Mouse (Mus musculus): ENCODE data around the gene Tbc1d10c. TPM values are rescaled to one million over a fixed set of nuclear protein-coding genes. Genes with fewer than 3 reads are reported as not detected.
"Not testable (repeated sequence)": the region's sequence is repeated elsewhere in the genome, so short reads cannot be mapped to it uniquely, and the experiment has no call there.

Tbc1d10c gene
- total and polyA plus RNA-seq, 3 experiments: 43.5 to 58.5 (median 46.3) TPM

DNA sequence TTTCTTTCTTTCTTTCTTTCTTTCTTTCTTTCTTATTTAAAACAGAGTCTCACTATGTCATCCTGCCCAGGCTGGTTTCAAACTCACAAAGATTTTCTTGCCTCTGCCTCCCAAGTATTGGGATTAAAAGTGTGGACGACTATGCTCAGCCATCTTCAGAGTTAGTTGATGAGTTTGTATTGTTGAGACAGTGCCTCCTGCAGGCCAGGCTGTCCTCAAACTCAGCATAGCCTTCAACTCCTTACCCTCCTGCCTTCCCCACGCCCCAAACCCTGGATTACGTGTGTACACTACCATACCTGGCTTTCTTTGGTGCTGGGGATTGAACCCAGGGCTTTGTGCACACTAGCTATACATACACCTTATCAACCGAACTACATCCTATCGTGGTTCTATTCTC, 54.6 kb downstream of the Tbc1d10c start:
- no peaks in the 10 kb centered on the region for H3K9me3 ChIP-seq (replicated peaks; ENCODE audit: low read length)
- H3K4me3 ChIP-seq (replicated peaks in 1 of 3; ENCODE audit: low read depth in 2 of 3, low read length in 2 of 3, poor library complexity in 1 of 3): peak overlapping the region in 1 of 3 experiments; percentile 8
- DNase-seq (ENCODE audit: extremely low read depth): peak; percentile 69
- in situ Hi-C loops (cut with MboI; ENCODE audit: low pct_ligation_motif_present, low pct_unique_long_range_greater_than_20kb, low sequenced_read_pairs) (no loop called here), dilution Hi-C loops (cut with MboI; ENCODE audit: extremely low pct_ligation_motif_present, extremely low pct_unique_long_range_greater_than_20kb, low sequenced_read_pairs) (no loop called here)
- no peaks in the 10 kb centered on the region; the same call in 1 of the 2 replicates for H3K79me2 ChIP-seq (replicated peaks; ENCODE audit: control insufficient read depth, extremely low read depth, insufficient read depth, poor library complexity, severe bottlenecking)
- no peaks in the 10 kb centered on the region for H3K27me3 ChIP-seq (replicated peaks)
- peaks cover 16 to 59% of the 10 kb centered on the region in 2 experiments for H3K36me3 ChIP-seq (replicated peaks in 1 of 2; ENCODE audit: control insufficient read depth in 1 of 2, insufficient read depth in 1 of 2, low read length in 1 of 2)
- H3K9ac ChIP-seq (ENCODE audit: insufficient read depth, low read depth): peak overlapping the region; percentile 7; the same call in 1 of the 2 replicates
- TF ChIP-seq SIN3A (IDR thresholded peaks at IDR 0.05; ENCODE audit: low read length) (no peak), TCF12 (IDR thresholded peaks at IDR 0.05; ENCODE audit: low read depth, low read length) (peak; percentile 30; the same call in 1 of the 2 replicates), JUND (conservative IDR thresholded peaks at IDR 0.05; ENCODE audit: low read depth, low read length) (no peak), ZKSCAN1 (IDR thresholded peaks at IDR 0.05; ENCODE audit: borderline replicate concordance, low read depth, low read length) (no peak), ZNF384 (IDR thresholded peaks at IDR 0.05; ENCODE audit: low read depth, low read length) (no peak), RAD21 (IDR thresholded peaks at IDR 0.05; ENCODE audit: low read depth, low read length) (peak; percentile 23), SMC3 (IDR thresholded peaks at IDR 0.05; ENCODE audit: low read depth, low read length) (peak; percentile 48; the same call in 1 of the 2 replicates), GABPA (IDR thresholded peaks at IDR 0.05; ENCODE audit: insufficient replicate concordance, low read depth, low read length) (no peak), CTCF (conservative IDR thresholded peaks at IDR 0.05 in 1 of 2, IDR thresholded peaks at IDR 0.05 in 1 of 2; ENCODE audit: low read depth in 2 of 2, low read length in 2 of 2) (peak; percentile 6 to 73; a peak in 3 of 4 replicates)
- peaks cover 36 to 91% of the 10 kb centered on the region in 2 experiments for H3K4me1 ChIP-seq (ENCODE audit: control insufficient read depth in 1 of 2, insufficient read depth in 2 of 2)
- H3K27ac ChIP-seq (ENCODE audit: insufficient read depth, low read depth): peak overlapping the region; percentile 44
- no peak overlapping the region for H3K4me2 ChIP-seq (ENCODE audit: insufficient read depth, low read depth, poor library complexity, severe bottlenecking)

DNA sequence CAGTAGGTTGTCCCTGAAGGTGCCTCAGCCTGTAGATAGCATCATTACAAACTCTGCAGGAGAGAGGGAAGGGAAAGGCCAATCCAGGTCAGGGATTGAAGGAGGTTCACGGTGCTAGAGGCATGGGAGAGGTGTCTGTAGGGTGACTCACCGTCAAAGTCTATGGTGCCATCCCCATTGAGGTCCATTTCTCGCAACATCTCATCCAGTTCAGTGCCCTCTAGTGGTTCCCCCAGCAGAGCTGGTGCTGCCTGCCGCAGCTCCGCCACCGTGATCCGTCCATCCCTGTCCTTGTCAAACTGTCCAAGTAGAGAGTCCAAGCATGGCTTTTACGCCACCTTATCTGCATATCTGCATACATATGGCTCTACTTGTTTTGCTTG, 55.1 kb downstream of the Tbc1d10c start:
- TF ChIP-seq TBP (conservative IDR thresholded peaks at IDR 0.05; ENCODE audit: low read depth, low read length): peak; percentile 12; the same call in 1 of the 2 replicates
- peak; percentile 12; the same call in 1 of the 2 replicates for TF ChIP-seq MYC (IDR thresholded peaks at IDR 0.05; ENCODE audit: low read depth, low read length)
- TF ChIP-seq SMC3 (IDR thresholded peaks at IDR 0.05; ENCODE audit: low read depth, low read length): peak; percentile 46
- TF ChIP-seq POLR2A (IDR thresholded peaks at IDR 0.05; ENCODE audit: low read depth, low read length): peak; percentile 55; the same call in 1 of the 2 replicates
- 0 out of 2 replicates have a peak, but pooled peaks have one; percentile 12 for TF ChIP-seq MAX (IDR thresholded peaks at IDR 0.05; ENCODE audit: low read length)
- TF ChIP-seq CTCF (conservative IDR thresholded peaks at IDR 0.05 in 1 of 2, IDR thresholded peaks at IDR 0.05 in 1 of 2; ENCODE audit: low read depth in 2 of 2, low read length in 2 of 2): peak; percentile 60 to 64
- TF ChIP-seq RAD21 (IDR thresholded peaks at IDR 0.05; ENCODE audit: low read depth, low read length): peak; percentile 12
- H3K27ac ChIP-seq (ENCODE audit: insufficient read depth, low read depth): peak overlapping the region; percentile 99
- H3K79me2 ChIP-seq (replicated peaks; ENCODE audit: control insufficient read depth, extremely low read depth, insufficient read depth, poor library complexity, severe bottlenecking); H3K27me3 ChIP-seq (replicated peaks); H3K9me3 ChIP-seq (replicated peaks; ENCODE audit: low read length); in situ Hi-C loops (cut with MboI; ENCODE audit: low pct_ligation_motif_present, low pct_unique_long_range_greater_than_20kb, low sequenced_read_pairs); dilution Hi-C loops (cut with MboI; ENCODE audit: extremely low pct_ligation_motif_present, extremely low pct_unique_long_range_greater_than_20kb, low sequenced_read_pairs): not testable (repeated sequence)
- peak overlapping the region; percentile 82 for H3K9ac ChIP-seq (ENCODE audit: insufficient read depth, low read depth)
- H3K4me3 ChIP-seq (replicated peaks in 1 of 3; ENCODE audit: low read depth in 2 of 3, low read length in 2 of 3, poor library complexity in 1 of 3): peak overlapping the region; percentile 37 to 54 (median 41)
- DNase-seq (ENCODE audit: extremely low read depth): peak; percentile 60
- H3K4me2 ChIP-seq (ENCODE audit: insufficient read depth, low read depth, poor library complexity, severe bottlenecking): peak overlapping the region; percentile 30
- H3K4me1 ChIP-seq (ENCODE audit: control insufficient read depth in 1 of 2, insufficient read depth in 2 of 2): peaks cover 36 to 91% of the 10 kb centered on the region in 2 experiments
- peaks cover 21 to 59% of the 10 kb centered on the region in 2 experiments for H3K36me3 ChIP-seq (replicated peaks in 1 of 2; ENCODE audit: control insufficient read depth in 1 of 2, insufficient read depth in 1 of 2, low read length in 1 of 2)
